Mouse (Mus musculus): ENCODE measurements around the gene Trim31. TPM values are rescaled to one million over a fixed set of nuclear protein-coding genes. Genes with fewer than 3 reads are reported as not detected.
"Not testable (repeated sequence)": the region's sequence is repeated elsewhere in the genome, so short reads cannot be mapped to it uniquely, and the experiment has no call there.

Gene Trim31
- not detected for total RNA-seq (2021)
- long read RNA-seq, experiment 1 = 0 reads
- long read RNA-seq, experiment 2 = 0 reads

DNA sequence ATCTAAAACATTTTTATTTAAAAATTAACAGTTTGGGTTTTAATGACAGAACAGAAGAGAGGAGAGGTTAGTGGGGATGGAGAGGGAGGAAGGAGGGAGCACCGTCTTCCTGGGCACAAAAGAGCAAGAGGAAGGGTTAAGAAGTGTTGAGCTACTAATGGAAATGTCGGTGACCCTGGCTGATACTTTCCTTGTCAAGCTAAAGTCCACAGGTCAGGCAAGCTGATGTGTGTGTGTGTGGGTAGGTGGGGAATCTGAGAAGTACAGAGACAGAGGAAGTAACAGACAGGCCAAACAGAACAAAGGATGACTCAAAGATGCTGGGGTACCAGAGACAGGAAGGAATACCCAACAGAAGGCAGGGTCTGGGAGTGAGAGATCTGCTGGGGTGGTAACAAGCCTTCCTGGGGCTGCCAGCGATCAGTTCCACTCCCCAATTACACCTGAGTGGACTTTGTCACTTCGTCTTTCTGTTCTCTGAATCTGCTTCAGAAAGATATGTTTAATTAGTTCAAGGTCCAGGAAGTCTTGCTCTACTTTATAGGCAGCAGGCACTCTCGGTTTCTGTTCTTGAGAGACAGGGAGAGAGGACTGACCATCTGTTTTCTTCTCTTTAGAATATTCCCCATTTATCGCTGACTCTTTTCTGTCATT, at the start of gene Trim31:
TSS of gene Trim31 (plus strand) at position 567 of the 654 bp plus-strand sequence.
- DNase-seq = no peak

- DNase-seq = no peak
Observed at GRCm38 (mm10) chr17:36848911-36849310, 49.0 kb upstream of the Trim31 start.

DNA sequence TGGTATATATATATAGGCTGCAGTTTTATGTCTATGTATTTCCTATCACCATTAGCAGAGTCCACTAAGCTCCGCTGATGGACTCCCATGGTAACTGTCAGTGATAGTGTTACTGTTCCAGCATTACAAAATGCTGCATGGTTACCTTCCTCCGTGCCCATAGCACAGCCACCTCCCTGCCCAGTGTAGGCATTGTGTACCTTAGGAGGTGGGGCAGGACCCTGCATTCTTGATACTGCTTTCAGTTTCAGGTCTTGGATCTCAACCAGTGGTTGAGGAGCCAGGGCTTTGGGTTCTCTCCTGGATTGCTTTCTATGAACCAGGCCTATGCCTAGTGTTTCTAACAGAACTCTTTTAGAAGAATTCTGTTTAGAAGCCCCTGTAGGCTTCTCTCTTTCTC, 47.9 kb upstream of the Trim31 start:
- no peak for DNase-seq

DNA sequence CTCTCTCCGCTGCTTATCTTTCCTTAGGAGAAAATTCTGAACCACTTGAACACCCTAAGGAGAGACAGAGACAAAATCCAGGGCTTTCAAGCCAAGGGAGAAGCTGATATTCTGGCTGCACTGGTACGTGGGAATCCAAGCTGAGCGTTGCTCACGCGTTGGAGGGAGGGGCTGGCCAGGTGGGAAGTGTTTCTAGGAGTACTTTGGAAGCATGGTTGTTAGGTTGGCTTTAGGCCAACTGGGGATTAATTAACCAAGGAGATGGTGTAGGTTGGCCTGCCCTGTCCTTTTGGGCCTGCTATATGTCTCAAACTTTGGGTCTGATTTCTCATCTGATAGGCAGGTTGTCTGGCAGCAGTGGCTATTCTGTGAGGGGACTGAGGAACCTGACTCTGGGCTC, 46.7 kb upstream of the Trim31 start:
- DNase-seq = no peak

DNA sequence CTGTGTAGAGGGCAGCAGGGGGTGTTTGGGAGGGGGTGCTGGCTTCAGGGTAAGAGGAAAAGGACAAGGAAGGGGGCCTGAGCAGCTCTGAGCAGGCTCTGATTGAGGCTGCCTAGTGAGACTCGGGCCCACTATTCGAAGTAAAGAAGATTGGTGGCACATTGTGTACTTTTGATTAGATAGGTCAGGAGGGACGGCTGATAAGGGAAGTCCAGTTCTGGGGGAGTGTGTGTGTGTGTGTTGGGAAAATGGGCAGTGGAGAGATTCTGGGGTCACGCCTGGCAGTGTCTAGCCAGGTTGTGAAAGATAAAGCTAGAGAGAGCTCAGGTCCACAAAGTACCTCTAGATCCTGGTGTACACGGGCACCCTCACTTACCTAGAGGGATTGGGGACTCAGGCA, 46.3 kb upstream of the Trim31 start:
- no peak for DNase-seq

DNA sequence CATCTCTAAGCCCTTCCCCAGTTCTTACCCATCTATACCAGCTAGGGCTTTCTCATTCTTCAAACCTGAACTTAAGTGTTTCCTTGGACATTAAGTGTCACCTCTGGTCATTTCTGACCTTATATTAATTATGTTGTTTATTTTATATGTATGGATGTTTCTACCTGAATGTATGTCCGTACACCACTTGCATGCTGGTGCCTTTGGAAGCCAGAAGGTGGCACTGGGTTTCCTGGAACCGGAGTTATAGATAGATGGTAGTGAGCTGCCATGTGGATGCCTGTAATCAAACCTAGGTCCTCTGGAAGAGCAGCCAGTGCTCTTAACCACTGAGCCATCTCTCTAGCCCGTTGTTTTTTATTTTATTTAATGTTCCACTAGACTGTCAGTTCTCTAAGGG, 42.4 kb upstream of the Trim31 start:
- no peak for DNase-seq

DNA sequence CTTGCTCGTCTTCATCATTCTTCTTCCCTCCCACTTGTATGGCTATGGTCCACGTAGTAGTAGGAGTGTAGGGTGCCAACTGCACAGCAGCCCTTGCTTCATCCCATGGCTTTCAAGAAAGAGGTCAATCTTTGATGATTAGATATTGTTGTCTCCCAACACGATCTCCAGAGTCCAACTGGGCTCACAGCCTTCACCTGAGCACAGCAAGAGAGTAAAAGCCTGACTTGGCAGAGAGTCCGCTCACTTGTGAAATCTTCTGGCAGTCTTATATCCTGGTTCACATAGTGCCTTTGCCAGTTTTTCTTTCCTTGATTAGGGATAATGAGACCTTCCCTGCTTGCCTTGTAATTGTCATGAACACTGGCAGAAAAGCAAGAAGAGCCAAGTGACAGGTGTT, 41.7 kb upstream of the Trim31 start:
- DNase-seq = no peak

GRCm38 (mm10) chr17:36858181-36858580, 39.7 kb upstream of the Trim31 start:
- no peak for DNase-seq

DNA sequence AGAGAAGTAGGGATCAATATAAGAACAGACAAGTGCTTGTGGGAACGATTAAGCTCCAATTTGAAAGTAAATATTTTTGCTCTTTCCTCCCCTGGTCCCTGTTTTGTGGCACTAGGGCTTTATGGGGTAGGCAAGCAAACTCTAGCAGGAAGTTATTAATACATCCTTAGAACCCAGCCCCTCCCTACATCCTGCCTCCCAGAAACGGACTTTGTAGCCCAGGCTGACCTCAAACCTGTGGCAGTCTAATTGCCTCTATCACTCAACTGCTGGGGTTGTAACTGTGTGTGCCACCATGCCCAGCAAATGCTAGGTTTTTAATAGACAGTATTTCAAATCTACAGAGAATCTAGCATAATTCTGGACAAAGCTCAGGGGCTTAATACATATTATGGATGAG, 36.2 kb upstream of the Trim31 start:
- DNase-seq = no peak

DNA sequence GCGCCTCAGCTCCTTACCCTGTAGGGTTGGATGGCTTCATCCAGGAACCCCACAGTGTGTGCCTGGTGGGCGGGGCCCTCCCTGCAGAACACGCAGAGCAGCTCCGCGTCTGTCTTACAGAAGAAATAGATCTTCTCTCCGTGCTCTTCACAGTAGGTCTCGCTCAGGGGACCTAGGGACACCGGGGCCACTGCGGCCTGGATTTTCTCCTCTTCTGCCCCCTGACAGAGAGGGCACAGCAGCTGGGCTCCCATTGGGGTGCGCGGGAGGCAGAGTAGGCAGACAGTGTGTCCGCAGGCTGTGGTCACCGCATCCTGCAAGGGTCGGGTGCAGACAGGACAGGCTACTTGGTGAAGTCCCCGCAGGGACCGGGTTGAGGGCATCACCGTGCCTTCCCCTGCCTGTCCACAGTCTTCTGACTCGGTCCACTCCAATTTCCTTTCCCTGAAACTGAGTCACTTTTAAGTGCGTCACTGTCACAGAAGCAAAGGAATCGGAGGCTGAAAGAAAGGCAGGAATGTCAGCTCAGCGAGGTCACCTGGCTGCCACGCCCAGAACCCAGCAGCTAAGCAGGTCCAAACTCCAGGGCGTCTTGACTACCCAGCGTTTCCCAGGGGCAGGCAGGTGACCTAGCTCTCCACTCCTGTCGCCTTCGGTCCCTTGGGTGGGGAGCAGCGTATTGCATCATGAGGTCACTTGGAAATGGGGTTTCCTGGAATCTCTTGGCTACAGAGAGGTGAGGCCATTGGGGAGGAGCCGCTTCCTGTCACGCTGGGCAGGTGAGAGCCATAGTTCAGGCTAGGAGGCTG, 31.0 kb upstream of the Trim31 start, which contains the start of gene Trim15:
TSS of gene Trim15 (minus strand) at position 492 of the 809 bp plus-strand sequence.
- DNase-seq = no peak

DNA sequence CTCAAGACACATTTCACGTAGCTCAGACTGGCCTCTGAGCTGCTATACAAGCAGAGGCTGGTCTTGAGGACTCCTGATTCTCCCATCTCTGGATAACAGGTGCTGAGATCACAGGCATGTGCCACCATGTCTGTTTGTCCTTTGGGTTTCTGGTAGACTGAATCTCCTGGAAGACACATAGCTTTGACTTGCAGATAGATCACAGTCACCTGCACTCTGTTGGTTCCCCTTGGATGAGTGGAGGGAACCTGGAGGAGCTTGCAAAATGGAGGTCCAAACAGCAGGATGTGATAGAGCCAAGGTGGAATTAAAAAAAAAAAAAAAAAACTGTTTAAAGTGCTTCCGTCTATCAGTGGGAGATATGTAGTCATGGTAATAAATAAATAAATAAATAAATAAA, 29.1 kb upstream of the Trim31 start:
- DNase-seq = no peak

DNA sequence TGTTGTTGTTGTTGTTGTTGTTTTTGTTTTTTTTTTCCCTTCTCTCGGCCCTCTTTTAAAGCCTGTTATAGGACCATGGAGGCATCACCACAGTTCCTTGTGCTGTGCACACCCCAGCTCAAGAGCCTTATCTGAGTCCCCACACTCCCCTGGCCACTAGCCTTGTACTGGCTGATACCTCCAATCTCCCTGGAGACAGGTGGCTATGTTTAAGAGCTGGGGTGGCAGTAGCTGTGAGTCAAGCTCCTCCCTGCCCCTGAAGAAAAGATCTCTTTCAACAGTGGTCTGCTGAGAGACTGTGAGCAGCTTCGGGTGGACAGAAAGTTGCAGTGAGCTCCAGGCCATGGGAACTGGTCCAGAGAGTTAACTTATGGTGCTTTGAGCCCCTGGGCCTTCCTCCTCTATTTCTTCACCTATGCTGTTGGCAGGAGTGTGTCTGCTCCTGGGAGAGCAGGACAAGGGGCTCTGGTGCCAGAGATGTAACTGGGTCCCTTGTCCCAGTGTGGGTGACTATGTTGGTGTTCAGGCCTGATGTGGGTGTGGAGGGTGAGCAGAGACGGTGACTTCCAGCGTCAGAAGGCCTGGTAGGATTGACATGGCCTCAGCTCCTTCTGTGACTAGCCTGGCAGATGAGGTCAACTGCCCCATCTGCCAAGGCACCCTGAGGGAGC, 28.5 kb upstream of the Trim31 start, which contains the start of gene Trim10:
TSS of gene Trim10 (plus strand) at position 291 of the 671 bp plus-strand sequence.
- DNase-seq = no peak

DNA sequence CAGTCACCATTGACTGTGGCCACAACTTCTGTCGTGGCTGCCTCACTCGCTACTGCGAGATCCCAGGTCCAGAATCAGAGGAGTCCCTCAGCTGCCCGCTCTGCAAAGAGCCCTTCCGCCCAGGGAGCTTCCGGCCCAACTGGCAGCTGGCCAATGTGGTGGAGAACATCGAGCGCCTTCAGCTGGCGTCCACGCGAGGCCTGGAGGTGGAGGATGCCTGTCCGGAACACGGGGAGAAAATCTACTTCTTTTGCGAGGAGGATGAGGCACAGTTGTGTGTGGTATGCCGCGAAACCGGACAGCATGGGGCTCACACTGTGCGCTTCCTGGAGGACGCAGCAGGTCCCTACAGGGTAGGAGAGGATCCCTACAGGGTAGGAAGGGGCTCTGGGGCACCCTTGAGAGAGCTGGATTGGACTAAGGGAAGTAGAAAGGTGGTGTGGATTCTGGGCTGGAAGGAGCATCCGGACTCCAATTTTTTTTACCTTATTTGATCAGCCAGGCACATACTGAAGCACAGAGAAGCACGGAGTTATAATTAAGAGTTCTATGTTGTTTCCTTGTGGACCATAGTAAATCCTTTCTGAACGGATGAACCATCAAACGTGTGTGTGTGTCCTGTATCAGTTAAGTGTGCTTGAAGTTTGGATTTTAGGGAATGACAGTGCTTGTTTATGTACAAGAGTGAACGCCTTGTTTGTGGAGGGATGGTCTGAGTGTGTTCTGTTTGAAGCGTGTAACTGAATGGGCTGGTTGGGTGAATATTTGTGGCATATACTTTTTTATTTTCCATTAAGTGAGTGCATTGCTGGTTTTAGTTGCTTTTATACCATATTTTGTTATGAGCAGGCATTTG, 27.7 kb upstream of the Trim31 start:
- DNase-seq = no peak

DNA sequence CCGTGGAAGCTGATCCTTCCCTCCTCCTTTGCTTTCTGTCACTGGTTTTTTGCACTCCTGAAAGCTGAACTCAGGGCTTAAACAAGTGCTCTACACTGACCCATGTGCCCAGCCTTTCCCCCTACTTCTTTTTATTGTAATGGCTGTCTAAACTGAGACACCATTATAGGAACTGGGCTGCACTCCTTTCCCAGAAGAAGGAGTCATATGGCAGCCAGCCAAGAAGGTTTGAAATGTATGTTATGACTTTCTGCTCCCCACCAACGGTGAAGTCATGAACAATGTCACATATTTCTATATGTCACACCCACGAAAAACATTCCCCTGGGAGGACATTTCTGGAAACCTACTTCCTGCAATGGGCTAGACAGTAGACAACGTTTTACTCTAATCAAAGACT, 23.3 kb upstream of the Trim31 start:
- no peak for DNase-seq

- no peak for DNase-seq
Observed at GRCm38 (mm10) chr17:36883350-36883749, 14.6 kb upstream of the Trim31 start.

DNA sequence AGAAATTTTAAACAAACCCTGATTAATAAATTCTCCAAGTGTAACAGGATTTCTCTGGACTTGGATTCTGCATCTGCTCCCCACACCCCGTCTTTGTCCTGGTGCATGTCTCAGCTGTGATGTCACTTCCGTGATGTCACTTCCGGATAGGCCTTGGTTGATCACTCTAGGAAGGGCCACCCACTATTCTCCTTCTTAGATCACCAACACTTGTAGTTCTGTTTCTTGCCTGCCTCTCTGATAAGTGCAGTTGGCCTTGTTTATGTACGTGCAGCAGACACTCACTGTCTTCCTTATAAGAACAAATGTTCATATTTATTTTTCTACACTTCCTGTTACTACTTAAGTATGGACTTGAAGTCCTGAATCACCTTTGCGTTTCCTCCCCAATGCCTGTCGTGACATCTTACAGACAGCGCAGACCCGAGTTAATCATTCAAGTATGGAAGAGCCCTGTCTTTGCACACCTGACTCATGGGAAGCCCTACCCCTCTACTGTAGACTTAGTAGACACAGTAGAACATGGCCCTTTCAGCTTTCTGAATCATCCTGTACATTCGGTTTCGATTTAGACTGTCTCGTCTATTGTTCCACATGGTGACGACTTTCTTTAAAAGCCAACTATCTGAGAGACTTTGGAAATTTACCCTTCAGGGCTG, 12.7 kb upstream of the Trim31 start:
- DNase-seq = no peak

GRCm38 (mm10) chr17:36890073-36890903, 7.6 kb upstream of the Trim31 start, which contains the start of gene Trim40:
Gene Trim40 (minus strand): TSS chr17:36890123.
- no peak for DNase-seq

DNA sequence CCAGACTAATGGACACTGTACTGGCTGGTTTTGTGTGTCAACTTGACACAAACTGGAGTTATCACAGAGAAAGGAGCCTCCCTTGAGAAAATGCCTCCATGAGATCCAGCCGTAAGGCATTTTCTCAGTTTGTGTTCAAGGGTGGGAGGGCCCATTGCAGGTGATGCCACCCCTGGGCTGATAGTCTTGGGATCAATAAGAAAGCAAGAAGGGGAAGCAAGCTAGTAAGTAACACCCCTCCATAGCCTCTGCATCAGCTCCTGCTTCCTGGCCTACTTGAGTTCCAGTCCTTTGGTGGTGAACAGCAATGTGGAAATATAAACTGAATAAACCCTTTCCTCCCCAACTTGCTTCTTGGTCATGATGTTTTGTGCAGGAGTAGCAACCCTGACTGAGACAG, 6.4 kb upstream of the Trim31 start:
- DNase-seq = not testable (repeated sequence)

DNA sequence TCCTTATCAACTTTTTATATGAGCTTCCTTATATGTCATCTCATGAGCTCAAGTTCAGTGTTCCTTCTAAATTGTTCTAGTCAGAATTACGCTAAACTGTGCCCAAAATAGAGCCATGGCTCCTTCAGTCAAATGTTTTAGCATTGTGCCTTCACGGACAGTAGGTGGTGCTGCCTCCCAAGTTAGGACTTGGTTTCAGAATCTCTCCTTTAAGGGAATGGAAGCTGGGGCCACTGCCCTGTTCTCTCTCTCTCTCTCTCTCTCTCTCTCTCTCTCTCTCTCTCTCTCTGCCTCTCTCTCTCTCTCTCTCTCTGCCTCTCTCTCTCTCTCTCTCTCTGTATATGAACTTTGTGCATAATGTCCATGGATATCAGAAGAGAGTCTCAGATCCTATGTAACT, 5.6 kb upstream of the Trim31 start:
- DNase-seq = no peak

- no peak for DNase-seq
Observed at GRCm38 (mm10) chr17:36893387-36893786, 4.5 kb upstream of the Trim31 start.

All from gastrocnemius, postnatal 25 days (tissue).